Mouse (Mus musculus) neural tube, embryonic 15.5 days (tissue): ENCODE results near the gene Foxa1. TPM values are rescaled to one million over a fixed set of nuclear protein-coding genes. Genes with fewer than 3 reads are reported as not detected.

Experiments
- ATAC-seq: fragments of 200-750 bp; cut with Nextera tagmentation; 2 replicates; pipeline ENCODE4 v1.8.0; 2017; ENCODE audit warnings: mild to moderate bottlenecking, moderate TSS enrichment, moderate library complexity; ENCODE audit not compliant: low FRiP score
- H3K27ac ChIP-seq: fragments of 300-500 bp; sonication (generic); replicated peaks from 2 replicates; pipeline ENCODE4 v1.5.1; 2015; ENCODE audit warnings: mild to moderate bottlenecking, inconsistent platforms
- H3K27me3 ChIP-seq: fragments of 300-500 bp; sonication (generic); replicated peaks from 2 replicates; pipeline ENCODE4 v1.6.1; 2015; ENCODE audit warnings: inconsistent platforms
- H3K36me3 ChIP-seq: fragments of 300-500 bp; sonication (generic); 2 replicates; pipeline ENCODE4 v1.6.1; 2015; ENCODE audit warnings: inconsistent platforms
- H3K4me1 ChIP-seq: fragments of 300-500 bp; sonication (generic); 2 replicates; pipeline ENCODE4 v1.6.1; 2015; ENCODE audit warnings: inconsistent platforms
- H3K4me2 ChIP-seq: fragments of 300-500 bp; sonication (generic); 2 replicates; pipeline ENCODE4 v1.6.1; 2015; ENCODE audit warnings: inconsistent platforms, mild to moderate bottlenecking, moderate library complexity
- H3K4me3 ChIP-seq: fragments of 300-500 bp; sonication (generic); replicated peaks from 2 replicates; pipeline ENCODE4 v1.5.1; 2015; ENCODE audit warnings: mild to moderate bottlenecking, inconsistent platforms
- H3K9ac ChIP-seq: fragments of 300-500 bp; sonication (generic); replicated peaks from 2 replicates; pipeline ENCODE4 v1.6.1; 2015; ENCODE audit warnings: mild to moderate bottlenecking, inconsistent platforms
- H3K9me3 ChIP-seq: fragments of 300-500 bp; sonication (generic); replicated peaks from 2 replicates; pipeline ENCODE4 v1.6.1; 2016; ENCODE audit warnings: inconsistent platforms
- WGBS: fragments of 180-500 bp; shearing (Covaris S2); methylation state at CpG from one replicate; pipeline ENCODE4 v1.1.7; 2015; ENCODE audit warnings: mixed read lengths; 5-methylcytosine and 5-hydroxymethylcytosine counted together
- polyA plus RNA-seq: library from polyadenylated mRNA; unstranded; fragments of >200 nt; fragmentation: Nextera tagmentation; extraction: Ambion mirVana; gene quantifications from 2 replicates; pipeline ENCODE4 v1.2.1, GENCODE M21; 2015

The Foxa1 gene
- 0.40 and 1.1 TPM in 2 replicates for polyA plus RNA-seq

DNA sequence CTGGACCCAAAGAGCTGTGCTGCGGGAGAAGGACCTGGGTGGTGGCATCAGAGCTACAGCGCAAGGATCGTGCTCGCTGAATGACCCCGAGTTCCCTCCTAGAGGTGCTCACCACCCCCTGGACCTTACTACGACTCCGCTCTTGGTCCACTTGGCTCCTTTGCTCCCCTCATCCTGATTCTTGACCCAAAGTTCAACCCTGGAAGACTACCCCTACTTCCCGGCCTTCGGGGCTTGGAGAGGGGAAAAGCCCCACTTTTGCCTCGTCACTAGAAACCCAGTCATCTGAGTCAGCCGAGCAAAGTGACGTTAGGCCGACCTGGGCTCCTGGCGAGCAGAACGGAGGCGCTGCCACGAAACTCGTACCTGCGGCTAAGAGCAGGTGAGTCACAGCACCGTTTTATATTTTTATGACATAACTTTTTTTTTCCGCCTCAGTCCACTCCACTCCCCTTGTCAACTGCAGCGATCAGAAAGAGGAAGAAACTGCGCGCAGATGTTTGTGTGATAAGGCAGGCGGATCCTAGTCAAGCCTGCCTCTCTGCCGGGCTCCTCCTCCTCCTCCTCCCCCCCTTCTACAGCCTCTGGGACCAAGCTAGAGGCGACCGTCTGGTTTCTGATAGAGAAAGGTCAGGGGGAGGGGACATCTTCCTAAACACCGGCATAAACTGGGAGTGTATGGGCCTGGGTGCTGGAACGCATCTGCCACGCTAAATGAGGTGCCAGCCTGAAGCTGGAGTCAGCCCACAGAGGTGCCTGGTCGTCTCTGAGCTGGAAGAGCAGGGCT, at the start of gene Foxa1:
Gene Foxa1 (minus strand): TSS at position 502 of the 787 bp plus-strand sequence.
- H3K9ac ChIP-seq, result no peak within 1 kb of the TSS
- no peak; the same call in 1 of the 2 replicates for ATAC-seq
- H3K9me3 ChIP-seq, result no peaks in the 10 kb centered on the region
- peaks cover 28% of the 10 kb centered on the region for H3K4me1 ChIP-seq
- H3K4me2 ChIP-seq, result peak within 1 kb of the TSS; percentile 79
- 1% methylated on average over 32 of the region's 32 CpGs for WGBS
- peaks cover 96% of the 10 kb centered on the region for H3K27me3 ChIP-seq
- no peaks in the 10 kb centered on the region for H3K36me3 ChIP-seq
- no peak within 1 kb of the TSS for H3K27ac ChIP-seq
- H3K4me3 ChIP-seq, result peak within 1 kb of the TSS; percentile 38

DNA sequence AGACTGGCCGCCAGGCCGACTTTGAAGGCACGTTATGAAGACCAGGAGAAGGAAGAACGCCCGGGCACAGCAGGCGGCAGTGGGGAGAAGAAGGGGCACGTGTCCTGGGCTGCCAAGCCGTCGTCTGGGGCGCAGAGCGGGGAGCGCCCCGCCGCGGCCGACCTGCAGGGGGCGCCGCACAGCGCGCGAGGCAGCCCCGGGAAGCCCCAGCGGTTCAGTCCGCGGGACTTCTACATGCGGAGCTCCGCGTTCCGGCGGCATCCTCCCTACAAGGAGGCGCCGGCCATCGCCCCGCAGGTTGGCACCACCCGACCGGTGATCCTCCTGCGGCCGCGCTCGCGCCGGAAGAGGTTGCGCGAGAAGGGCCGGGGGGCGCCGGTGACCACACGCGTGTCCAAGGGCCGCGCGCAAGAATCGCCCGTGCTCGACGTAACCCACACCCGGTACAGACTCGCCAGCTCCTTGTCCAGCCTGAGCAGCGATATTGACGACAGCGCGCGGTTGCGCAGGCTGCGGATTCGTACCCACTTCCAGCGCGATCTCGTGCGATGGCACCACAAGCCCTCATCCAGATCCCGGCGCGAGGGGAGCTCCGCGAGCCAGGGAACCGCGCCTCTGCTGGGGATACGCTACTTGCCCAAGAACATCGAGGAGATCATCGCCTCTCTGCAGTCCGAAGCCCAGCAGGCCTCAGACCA, 29.4 kb upstream of the Foxa1 start:
- H3K27me3 ChIP-seq, result peaks cover 26% of the 10 kb centered on the region
- no peak overlapping the region for H3K27ac ChIP-seq
- 1% methylated on average over 70 of the region's 81 CpGs for WGBS
- ATAC-seq, result peak; percentile 91
- H3K9ac ChIP-seq, result peak overlapping the region; percentile 58
- peak overlapping the region; percentile 90 for H3K4me2 ChIP-seq
- H3K36me3 ChIP-seq, result no peaks in the 10 kb centered on the region
- H3K4me3 ChIP-seq, result peak overlapping the region; percentile 54
- H3K4me1 ChIP-seq, result peaks cover 8% of the 10 kb centered on the region
- no peaks in the 10 kb centered on the region for H3K9me3 ChIP-seq

DNA sequence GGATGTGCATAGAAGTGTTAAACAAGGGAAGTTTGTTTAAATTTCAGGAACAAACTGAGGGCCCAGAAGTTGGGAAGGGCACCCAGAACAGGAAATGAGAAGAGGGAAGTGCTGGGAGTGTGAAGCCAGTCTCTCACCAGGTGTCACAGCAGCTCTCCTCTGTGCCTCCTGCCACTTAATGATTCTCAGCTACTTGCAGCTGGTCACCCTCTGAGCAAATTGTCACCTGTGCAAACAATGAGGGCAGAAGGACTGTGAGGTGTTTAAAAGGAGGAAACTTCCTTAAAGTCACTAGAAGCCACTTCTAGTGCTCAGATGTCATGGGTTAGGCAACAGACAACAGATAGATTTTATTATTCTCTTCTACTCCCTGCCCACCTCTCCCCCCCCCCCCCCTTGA, 25.7 kb upstream of the Foxa1 start:
- H3K36me3 ChIP-seq, result no peaks in the 10 kb centered on the region

DNA sequence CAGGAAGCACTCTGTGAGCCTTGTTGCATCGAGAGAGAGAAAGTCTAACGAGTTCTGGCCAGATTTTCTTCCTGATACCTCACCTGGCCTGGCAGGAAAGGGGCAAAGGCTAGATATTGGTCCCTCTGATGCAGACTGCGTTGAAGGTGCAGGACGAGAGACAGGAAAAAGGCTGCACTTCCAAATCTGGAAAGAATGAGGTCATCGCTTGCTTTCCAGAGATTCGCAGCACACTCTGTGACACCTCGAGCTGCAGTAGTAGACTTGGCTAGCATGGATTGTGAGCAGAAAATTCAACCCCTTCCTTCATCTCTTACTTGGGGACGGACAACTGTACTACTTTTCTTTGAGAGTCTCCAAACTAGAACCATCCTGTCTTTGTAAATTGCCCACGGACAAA, 25.1 kb upstream of the Foxa1 start:
- Histone ChIP-seq H3K36me3 (no peaks in the 10 kb centered on the region), H3K4me2 (no peak overlapping the region), H3K9ac (no peak overlapping the region), H3K9me3 (no peaks in the 10 kb centered on the region), H3K27ac (no peak overlapping the region), H3K27me3 (peaks cover 26% of the 10 kb centered on the region), H3K4me1 (peaks cover 8% of the 10 kb centered on the region), H3K4me3 (no peak overlapping the region)
- 43% methylated on average over 9 of the region's 9 CpGs for WGBS
- no peak for ATAC-seq

More for the DNA sequence above, 25.7 kb upstream of the Foxa1 start:
- H3K4me2 ChIP-seq, result no peak overlapping the region
- H3K9me3 ChIP-seq, result no peaks in the 10 kb centered on the region
- H3K9ac ChIP-seq, result no peak overlapping the region
- H3K4me3 ChIP-seq, result no peak overlapping the region
- H3K27ac ChIP-seq, result no peak overlapping the region
- ATAC-seq, result no peak
- H3K4me1 ChIP-seq, result peaks cover 8% of the 10 kb centered on the region
- H3K27me3 ChIP-seq, result peaks cover 26% of the 10 kb centered on the region

DNA sequence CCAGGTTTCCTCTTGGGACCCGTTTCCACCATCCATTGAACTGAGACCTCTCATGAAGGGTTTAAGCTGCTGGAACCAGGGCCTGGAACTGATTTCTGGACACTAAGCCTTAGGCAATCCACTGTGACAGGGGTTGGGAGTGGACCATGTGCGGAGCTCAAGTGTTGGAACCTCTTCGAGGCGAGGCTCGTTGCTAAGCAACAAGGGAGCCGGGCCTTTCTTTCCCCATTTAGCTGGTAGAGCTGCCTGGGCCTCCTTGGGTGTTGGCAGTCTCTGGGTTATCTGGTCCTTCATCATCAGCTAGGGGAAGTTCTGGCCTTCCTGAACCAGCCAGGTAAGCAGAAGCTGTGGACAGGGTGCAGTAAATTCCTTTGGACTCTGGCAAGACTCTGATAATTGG, 17.2 kb upstream of the Foxa1 start, which contains the start of gene Ttc6:
Gene Ttc6 (plus strand): TSS at position 205 of the 400 bp plus-strand sequence.
- Histone ChIP-seq H3K36me3 (no peaks in the 10 kb centered on the region), H3K4me1 (no peaks in the 10 kb centered on the region), H3K4me2 (no peak within 1 kb of the TSS), H3K4me3 (no peak within 1 kb of the TSS), H3K27me3 (no peaks in the 10 kb centered on the region), H3K27ac (no peak within 1 kb of the TSS), H3K9ac (no peak within 1 kb of the TSS), H3K9me3 (no peaks in the 10 kb centered on the region)
- 83% methylated on average over 6 of the region's 6 CpGs for WGBS
- no peak for ATAC-seq

DNA sequence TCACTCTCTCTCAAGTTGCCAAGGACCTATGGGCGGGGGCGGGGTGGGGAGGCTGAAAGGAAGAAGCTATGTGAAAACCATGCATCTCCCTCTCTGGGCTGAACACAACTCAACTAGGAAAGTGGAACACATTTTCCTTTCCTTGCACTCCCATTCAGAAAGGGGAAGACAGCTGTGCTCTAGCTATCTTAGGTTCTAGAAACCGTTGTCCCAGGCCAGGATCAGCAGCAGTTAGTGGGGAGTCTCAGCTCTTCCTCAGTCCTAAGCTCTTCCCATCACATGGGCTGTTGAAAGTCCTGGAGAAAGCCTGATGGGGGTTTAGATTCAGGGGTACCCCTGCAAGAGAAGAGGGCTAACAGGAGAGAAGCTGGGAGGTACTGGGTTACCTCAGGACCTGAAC, 7.4 kb upstream of the Foxa1 start:
- ATAC-seq, result no peak

DNA sequence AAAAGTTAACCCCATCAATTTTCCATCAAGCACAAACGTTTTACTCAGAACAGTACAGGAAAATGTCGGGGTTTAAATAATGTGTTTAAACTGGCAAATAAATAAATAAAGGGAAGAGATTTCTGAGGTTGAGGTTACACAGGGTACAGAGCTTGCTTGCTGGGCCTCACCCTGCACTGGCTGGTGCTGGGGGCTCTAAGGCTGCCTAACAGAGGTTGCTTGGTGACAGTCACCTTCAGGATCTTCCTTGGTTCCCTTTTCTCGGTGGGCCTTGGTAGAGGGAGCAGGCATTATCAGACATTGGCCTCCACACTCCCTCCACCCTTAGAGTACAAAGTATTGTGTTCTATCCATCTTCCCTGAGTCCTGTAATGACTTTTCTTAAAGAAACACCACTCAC, 5.6 kb upstream of the Foxa1 start:
- WGBS, result 11% methylated on average over 3 of the region's 3 CpGs

More for the DNA sequence above, 7.4 kb upstream of the Foxa1 start:
- H3K9ac ChIP-seq, result no peak overlapping the region
- no peaks in the 10 kb centered on the region for H3K36me3 ChIP-seq
- H3K27me3 ChIP-seq, result peaks cover 73% of the 10 kb centered on the region
- H3K4me1 ChIP-seq, result no peaks in the 10 kb centered on the region
- no peaks in the 10 kb centered on the region for H3K9me3 ChIP-seq
- 35% methylated on average over 3 of the region's 3 CpGs for WGBS
- no peak overlapping the region for H3K27ac ChIP-seq
- no peak overlapping the region for H3K4me3 ChIP-seq
- H3K4me2 ChIP-seq, result no peak overlapping the region

DNA sequence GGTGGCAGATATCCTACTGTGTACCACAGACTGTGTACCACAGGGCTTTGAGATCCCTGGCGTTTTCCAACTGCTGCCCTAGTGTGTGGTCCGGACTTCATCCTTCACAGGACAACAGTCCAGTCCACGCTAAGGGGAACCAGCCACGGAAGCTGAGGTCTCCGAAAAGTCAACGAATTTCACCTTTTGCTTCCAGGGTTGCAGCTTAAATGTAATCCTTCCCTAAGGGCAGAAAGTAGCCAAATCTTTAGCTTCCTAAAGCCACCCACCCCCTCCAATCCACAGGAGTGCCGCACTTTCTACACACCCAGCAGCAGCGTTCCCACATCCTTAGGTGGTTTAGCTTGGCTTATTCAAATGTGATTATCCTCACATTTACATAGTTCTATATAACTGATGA, 4.2 kb upstream of the Foxa1 start:
- no peak overlapping the region for H3K4me3 ChIP-seq
- no peak overlapping the region for H3K27ac ChIP-seq
- no peaks in the 10 kb centered on the region for H3K9me3 ChIP-seq
- H3K9ac ChIP-seq, result no peak overlapping the region
- ATAC-seq, result no peak
- 9% methylated on average over 8 of the region's 8 CpGs for WGBS
- H3K4me1 ChIP-seq, result peaks cover 10% of the 10 kb centered on the region
- H3K4me2 ChIP-seq, result no peak overlapping the region
- no peaks in the 10 kb centered on the region for H3K36me3 ChIP-seq
- H3K27me3 ChIP-seq, result peaks cover 97% of the 10 kb centered on the region

More for the DNA sequence above, 5.6 kb upstream of the Foxa1 start:
- no peak overlapping the region for H3K27ac ChIP-seq
- no peak overlapping the region for H3K9ac ChIP-seq
- H3K4me2 ChIP-seq, result no peak overlapping the region
- H3K27me3 ChIP-seq, result peaks cover 89% of the 10 kb centered on the region
- no peaks in the 10 kb centered on the region for H3K9me3 ChIP-seq
- no peaks in the 10 kb centered on the region for H3K4me1 ChIP-seq
- H3K36me3 ChIP-seq, result no peaks in the 10 kb centered on the region
- H3K4me3 ChIP-seq, result no peak overlapping the region
- ATAC-seq, result no peak

DNA sequence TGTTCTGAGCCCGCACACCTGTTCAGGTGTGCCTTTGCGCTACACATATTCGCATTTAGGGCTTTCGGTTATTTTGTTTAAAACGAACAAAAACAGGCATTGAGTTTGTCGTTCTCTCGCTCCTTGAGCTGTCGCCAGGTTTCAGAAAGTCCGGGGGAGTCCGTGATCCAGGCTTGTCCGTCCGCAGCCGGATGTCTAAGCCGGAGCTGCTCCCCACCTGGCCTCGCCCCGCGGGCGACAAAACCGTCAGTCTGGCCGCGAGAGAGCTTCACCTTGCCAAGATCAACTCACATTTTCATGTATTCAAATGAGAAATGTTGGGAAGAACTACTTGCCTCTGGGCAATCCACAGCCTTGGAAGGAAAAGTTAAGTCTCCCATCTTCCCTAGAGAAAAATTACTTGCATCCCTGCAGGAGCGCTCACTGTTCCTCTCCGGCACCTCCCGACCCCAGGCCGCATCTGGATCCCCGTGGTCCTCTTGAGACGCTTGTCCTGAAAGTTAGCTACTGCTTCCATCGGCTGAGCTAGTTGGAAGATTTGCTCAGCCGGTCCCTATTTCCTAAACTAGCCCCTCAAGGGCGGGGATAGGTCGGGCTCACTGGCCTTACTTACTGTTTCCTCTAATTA, 3.6 kb upstream of the Foxa1 start:
- 2% methylated on average over 31 of the region's 31 CpGs for WGBS
- H3K4me3 ChIP-seq, result no peak overlapping the region
- no peaks in the 10 kb centered on the region for H3K36me3 ChIP-seq
- H3K4me2 ChIP-seq, result no peak overlapping the region
- no peak for ATAC-seq
- H3K4me1 ChIP-seq, result peaks cover 16% of the 10 kb centered on the region
- no peaks in the 10 kb centered on the region for H3K9me3 ChIP-seq
- no peak overlapping the region for H3K27ac ChIP-seq
- H3K9ac ChIP-seq, result no peak overlapping the region
- peaks cover 96% of the 10 kb centered on the region for H3K27me3 ChIP-seq

DNA sequence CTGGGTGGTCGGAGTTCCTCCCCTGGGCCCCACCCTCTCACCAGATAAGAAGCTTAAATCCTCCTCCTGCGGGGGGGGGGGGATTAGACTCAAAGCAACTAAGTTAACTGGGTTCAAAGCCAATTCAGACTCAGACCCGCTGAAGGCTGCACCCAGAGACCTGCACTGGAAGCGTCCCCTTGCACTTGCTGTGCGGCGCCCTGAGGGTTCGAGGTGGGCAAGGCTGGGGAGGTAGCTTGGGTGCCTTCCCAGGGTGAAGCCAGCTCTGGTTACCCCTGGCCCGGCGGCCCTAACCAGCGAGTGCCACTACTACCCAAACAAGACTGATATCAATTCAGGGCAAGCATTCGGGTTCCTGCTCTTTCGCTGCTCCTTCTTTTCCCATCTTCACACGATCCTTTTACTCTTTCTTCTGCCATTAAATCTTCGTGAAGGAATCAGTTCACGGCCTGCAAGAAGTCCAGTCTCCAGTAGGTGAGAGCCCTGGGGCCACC, 3.0 kb upstream of the Foxa1 start:
- no peaks in the 10 kb centered on the region for H3K9me3 ChIP-seq
- no peak overlapping the region for H3K4me3 ChIP-seq
- H3K27me3 ChIP-seq, result peaks cover 96% of the 10 kb centered on the region
- no peaks in the 10 kb centered on the region for H3K36me3 ChIP-seq
- H3K4me1 ChIP-seq, result peaks cover 18% of the 10 kb centered on the region
- H3K4me2 ChIP-seq, result no peak overlapping the region
- H3K27ac ChIP-seq, result no peak overlapping the region
- WGBS, result 1% methylated on average over 15 of the region's 15 CpGs
- no peak for ATAC-seq
- no peak overlapping the region for H3K9ac ChIP-seq

DNA sequence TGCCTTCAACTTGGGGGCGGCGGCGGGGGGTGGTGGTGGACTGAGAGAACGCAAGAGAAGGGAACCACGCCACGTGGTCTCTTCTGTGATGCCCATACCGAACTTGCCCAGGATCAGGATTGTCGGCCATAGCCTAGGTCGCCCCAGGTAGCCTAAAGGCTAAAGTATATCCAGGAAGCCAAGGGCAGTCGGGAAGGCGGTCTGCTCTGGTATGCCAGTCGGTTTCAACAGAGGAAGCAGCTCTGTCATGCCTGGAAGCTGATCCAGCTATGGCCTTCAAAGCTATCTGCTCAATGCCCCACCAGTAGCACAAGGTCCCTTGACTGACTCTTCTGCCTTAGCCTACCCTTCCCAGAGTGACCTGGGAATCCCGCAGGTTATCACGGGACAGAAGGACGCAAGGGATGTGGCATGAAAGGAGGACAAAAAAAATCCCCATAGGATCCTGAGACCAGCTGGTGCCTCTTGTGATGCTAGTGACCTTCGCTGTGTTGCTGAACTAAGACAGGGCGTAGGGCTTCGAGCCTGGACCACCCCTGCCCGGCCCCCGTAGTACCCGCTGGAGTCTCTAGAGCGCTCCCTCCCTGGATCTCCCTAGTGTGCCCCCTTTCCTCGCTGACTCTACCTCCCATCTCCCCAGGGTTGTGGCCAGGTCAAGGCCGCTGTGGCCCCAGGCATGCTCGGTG, 2.4 kb upstream of the Foxa1 start:
- ATAC-seq, result no peak
- Histone ChIP-seq H3K9me3 (no peaks in the 10 kb centered on the region), H3K36me3 (no peaks in the 10 kb centered on the region), H3K27ac (no peak overlapping the region), H3K27me3 (peaks cover 96% of the 10 kb centered on the region), H3K9ac (no peak overlapping the region), H3K4me3 (no peak overlapping the region), H3K4me2 (no peak overlapping the region), H3K4me1 (peaks cover 18% of the 10 kb centered on the region)
- WGBS, result under 1% methylated on average over 25 of the region's 25 CpGs
